Mouse (Mus musculus) liver, embryonic 12.5 days (tissue): ENCODE data around the gene Uroc1. TPM values are rescaled to one million over a fixed set of nuclear protein-coding genes. Genes with fewer than 3 reads are reported as not detected.

Source experiments
- ATAC-seq: fragments of 200-750 bp; cut with Nextera tagmentation; 2 replicates; pipeline ENCODE4 v1.8.0; 2017; ENCODE audit warnings: moderate number of reproducible peaks, mild to moderate bottlenecking, moderate library complexity
- H3K27ac ChIP-seq: fragments of 300-500 bp; sonication (generic); 2 replicates; pipeline ENCODE4 v1.5.1; 2016; ENCODE audit warnings: mild to moderate bottlenecking
- H3K27me3 ChIP-seq: fragments of 300-500 bp; sonication (generic); replicated peaks from 2 replicates; pipeline ENCODE4 v1.6.1; 2016; ENCODE audit warnings: mild to moderate bottlenecking, moderate library complexity
- H3K36me3 ChIP-seq: fragments of 300-500 bp; sonication (generic); 2 replicates; pipeline ENCODE4 v1.6.1; 2016; ENCODE audit warnings: mild to moderate bottlenecking, moderate library complexity
- H3K4me1 ChIP-seq: fragments of 300-500 bp; sonication (generic); 2 replicates; pipeline ENCODE4 v1.6.1; 2016
- H3K4me2 ChIP-seq: fragments of 300-500 bp; sonication (generic); 2 replicates; pipeline ENCODE4 v1.6.1; 2016; ENCODE audit warnings: mild to moderate bottlenecking, moderate library complexity
- H3K4me3 ChIP-seq: fragments of 300-500 bp; sonication (generic); 2 replicates; pipeline ENCODE4 v1.5.1; 2016; ENCODE audit warnings: mild to moderate bottlenecking, moderate library complexity
- H3K9ac ChIP-seq: fragments of 300-500 bp; sonication (generic); 2 replicates; pipeline ENCODE4 v1.6.1; 2016; ENCODE audit warnings: mild to moderate bottlenecking, moderate library complexity
- H3K9me3 ChIP-seq: fragments of 300-500 bp; sonication (generic); replicated peaks from 2 replicates; pipeline ENCODE4 v1.6.1; 2016; ENCODE audit warnings: mild to moderate bottlenecking, moderate library complexity
- WGBS: fragments of 180-500 bp; shearing (Covaris S2); methylation state at CpG from one replicate; pipeline ENCODE4 v1.1.7; 2016; ENCODE audit not compliant: insufficient replicate concordance; 5-methylcytosine and 5-hydroxymethylcytosine counted together
- polyA plus RNA-seq: library from polyadenylated mRNA; unstranded; fragments of >200 nt; fragmentation: Nextera tagmentation; extraction: Ambion mirVana; gene quantifications from 2 replicates; pipeline ENCODE4 v1.2.1, GENCODE M21; 2016

Uroc1 gene
- polyA plus RNA-seq, 1 experiment from 2014 or later: 3.9 TPM

DNA sequence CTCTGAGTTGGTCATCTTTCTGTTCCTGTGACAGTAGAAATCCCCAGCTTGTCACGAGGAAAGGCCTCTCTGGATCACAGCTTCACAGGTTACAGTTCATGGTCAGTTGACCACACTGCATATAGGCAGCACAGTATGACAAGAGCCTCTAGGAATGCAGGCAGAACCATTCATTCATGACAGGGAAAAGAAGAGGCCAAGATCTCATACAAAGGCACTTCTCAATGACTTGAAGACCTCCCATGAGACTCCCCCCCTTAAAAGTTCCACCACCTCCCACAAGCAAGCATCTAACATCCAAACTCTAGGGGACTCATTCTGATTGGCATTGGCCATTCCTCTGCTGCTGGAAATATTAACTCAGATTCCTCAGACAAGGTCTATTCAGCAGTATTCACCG is 26.4 kb downstream of the Uroc1 start:
- Histone ChIP-seq H3K4me2 (no peak overlapping the region), H3K9ac (no peak overlapping the region), H3K27me3 (no peaks in the 10 kb centered on the region), H3K27ac (no peak overlapping the region), H3K36me3 (no peaks in the 10 kb centered on the region), H3K4me3 (no peak overlapping the region), H3K9me3 (no peaks in the 10 kb centered on the region), H3K4me1 (no peaks in the 10 kb centered on the region)
- ATAC-seq: no peak
- WGBS: 49% methylated on average over 2 of the region's 2 CpGs

DNA sequence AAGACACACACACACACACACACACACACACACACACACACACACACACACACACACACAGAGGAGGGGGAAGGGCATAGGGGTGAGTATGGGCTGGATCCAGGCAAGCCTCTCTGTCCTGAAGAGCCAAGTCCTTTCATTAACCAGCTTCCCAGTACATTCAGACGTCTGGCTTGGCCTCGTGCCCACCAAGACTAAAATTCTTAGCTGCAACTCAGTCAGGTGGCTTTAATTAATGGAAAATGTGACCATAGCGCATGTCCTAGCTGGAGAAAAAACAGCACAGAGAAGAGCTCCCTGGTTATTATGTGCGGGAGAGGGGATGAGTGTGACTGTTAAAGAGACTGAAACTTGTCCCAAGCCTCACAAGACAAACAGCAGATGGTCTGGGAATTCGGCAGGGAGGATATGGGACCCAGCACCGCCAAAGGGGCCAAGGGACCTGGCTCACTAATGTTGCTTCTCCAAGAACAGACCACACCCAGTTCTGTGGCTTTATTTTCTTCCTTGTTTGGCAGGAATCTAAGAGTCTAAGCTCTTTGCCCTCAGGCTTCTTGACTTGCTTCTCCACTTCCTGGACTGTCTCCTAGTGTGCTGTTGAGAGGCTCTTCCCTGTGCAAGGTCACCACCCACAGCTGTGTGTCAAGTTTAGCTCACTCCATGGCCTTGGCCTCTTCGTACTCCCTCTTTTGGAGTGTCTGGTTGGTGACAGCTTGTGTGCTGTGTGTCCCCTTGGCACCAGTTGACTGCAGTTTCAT is 27.1 kb downstream of the Uroc1 start:
- no peak overlapping the region for H3K4me2 ChIP-seq
- peak; percentile 30; the same call in 1 of the 2 replicates for ATAC-seq
- WGBS: 44% methylated on average over 7 of the region's 7 CpGs
- no peaks in the 10 kb centered on the region for H3K27me3 ChIP-seq
- H3K36me3 ChIP-seq: no peaks in the 10 kb centered on the region
- no peak overlapping the region for H3K4me3 ChIP-seq
- H3K9ac ChIP-seq: no peak overlapping the region
- no peaks in the 10 kb centered on the region for H3K4me1 ChIP-seq
- H3K27ac ChIP-seq: no peak overlapping the region
- no peaks in the 10 kb centered on the region for H3K9me3 ChIP-seq

DNA sequence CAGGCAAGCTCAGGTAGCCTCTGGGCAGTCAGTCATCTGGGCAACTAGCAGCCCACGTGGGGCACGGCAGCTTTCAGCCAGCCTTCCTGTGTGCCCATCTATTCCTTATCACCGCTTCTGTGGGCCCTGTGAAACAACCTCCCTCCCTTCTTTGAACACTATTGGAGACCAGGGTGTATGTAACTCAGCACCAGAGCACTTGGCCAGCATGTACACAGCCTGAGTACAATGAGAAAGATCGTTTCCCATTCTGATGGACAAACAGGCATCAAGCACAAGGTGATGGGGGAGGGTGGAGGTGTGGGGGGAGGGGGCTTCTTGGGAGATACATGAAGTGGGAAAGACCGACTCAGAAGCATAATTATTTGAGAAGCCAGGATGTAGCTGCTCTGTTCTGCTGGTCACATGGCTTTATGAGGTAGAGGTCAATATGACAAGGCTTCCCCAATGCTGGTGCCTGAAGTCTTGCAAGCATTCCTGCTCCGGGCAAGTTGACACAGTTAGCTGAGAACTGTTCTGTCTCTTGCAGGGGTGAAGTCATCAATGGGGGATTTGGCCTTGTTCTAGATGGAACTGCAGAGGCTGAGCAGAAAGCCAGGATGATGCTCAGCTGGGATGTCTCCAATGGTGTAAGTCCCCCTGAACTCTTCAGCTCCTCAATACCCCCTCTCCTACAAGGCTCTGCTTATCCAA is 28.0 kb downstream of the Uroc1 start:
- WGBS: 57% methylated on average over 6 of the region's 6 CpGs
- Histone ChIP-seq H3K27me3 (no peaks in the 10 kb centered on the region), H3K36me3 (no peaks in the 10 kb centered on the region), H3K27ac (no peak overlapping the region), H3K9ac (no peak overlapping the region), H3K9me3 (no peaks in the 10 kb centered on the region), H3K4me2 (no peak overlapping the region), H3K4me3 (no peak overlapping the region), H3K4me1 (no peaks in the 10 kb centered on the region)
- no peak for ATAC-seq

DNA sequence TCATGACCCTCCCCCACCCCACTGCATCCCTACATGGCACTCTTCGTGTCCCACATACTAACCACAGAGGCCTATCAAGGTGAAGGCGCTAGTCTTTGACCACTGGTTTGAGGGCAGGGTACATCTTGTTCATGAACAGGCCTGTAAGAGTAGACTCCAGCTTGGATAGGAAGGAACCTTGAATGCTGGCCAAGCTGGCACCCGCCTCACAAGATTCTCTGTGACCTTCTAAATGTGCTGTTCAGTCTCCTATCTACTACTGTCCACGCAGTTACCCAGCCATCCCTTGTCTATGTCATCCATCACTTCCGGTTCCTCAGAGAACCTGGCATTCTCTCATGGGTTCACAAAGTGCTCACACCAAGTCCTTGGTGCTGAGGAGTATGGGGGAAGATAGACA is 30.2 kb downstream of the Uroc1 start:
- Histone ChIP-seq H3K4me1 (no peaks in the 10 kb centered on the region), H3K36me3 (no peaks in the 10 kb centered on the region), H3K27me3 (no peaks in the 10 kb centered on the region), H3K27ac (no peak overlapping the region), H3K9me3 (no peaks in the 10 kb centered on the region), H3K9ac (no peak overlapping the region), H3K4me3 (no peak overlapping the region), H3K4me2 (no peak overlapping the region)
- 60% methylated on average over 5 of the region's 5 CpGs for WGBS
- ATAC-seq: no peak

DNA sequence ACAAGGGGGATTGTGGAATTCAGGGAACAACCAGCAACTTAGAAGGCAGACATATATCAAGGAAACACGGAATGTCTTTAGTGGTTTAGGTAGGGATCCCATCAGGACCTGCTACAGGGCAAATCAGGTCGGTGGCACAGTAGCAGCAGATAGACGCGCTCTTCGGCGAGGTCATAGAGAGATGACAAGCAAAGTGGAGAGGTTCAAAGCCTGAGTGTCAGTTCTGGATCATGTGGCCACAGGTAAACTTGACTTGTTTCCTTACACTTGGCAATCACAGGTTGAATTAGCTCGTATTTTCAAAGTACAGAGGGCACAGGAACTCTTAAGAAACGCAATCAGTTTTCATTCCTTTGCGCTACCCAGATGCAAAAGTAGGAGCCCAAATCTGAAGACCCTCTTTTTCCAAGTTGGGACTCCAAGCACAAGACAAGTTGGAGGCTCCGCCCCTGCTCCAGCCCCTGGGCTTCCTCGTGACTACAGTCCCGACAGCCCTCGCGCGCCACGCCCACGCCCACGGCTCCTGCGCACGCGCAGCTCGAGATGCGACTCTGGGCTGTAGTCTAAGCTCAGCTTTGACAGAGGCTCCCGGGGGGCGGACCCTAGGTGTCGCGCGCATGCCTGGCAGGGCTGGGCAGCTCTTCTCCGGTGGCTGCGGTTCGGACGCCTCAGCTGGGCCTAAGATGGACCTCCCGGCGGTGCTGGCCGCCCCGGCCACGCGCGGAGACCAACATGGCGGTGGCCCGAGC is 36.1 kb downstream of the Uroc1 start, which contains the start of gene Zxdc:
Gene Zxdc (plus strand): TSS at position 517 of the 749 bp plus-strand sequence.
- H3K4me1 ChIP-seq: peaks cover 47% of the 10 kb centered on the region
- peak within 1 kb of the TSS; percentile 85 for H3K9ac ChIP-seq
- H3K27me3 ChIP-seq: no peaks in the 10 kb centered on the region
- H3K4me3 ChIP-seq: peak within 1 kb of the TSS; percentile 90
- H3K27ac ChIP-seq: peak within 1 kb of the TSS; percentile 77
- H3K9me3 ChIP-seq: no peaks in the 10 kb centered on the region
- peak; percentile 96 for ATAC-seq
- peaks cover 25% of the 10 kb centered on the region for H3K36me3 ChIP-seq
- WGBS: 6% methylated on average over 41 of the region's 41 CpGs
- H3K4me2 ChIP-seq: peak within 1 kb of the TSS; percentile 99

DNA sequence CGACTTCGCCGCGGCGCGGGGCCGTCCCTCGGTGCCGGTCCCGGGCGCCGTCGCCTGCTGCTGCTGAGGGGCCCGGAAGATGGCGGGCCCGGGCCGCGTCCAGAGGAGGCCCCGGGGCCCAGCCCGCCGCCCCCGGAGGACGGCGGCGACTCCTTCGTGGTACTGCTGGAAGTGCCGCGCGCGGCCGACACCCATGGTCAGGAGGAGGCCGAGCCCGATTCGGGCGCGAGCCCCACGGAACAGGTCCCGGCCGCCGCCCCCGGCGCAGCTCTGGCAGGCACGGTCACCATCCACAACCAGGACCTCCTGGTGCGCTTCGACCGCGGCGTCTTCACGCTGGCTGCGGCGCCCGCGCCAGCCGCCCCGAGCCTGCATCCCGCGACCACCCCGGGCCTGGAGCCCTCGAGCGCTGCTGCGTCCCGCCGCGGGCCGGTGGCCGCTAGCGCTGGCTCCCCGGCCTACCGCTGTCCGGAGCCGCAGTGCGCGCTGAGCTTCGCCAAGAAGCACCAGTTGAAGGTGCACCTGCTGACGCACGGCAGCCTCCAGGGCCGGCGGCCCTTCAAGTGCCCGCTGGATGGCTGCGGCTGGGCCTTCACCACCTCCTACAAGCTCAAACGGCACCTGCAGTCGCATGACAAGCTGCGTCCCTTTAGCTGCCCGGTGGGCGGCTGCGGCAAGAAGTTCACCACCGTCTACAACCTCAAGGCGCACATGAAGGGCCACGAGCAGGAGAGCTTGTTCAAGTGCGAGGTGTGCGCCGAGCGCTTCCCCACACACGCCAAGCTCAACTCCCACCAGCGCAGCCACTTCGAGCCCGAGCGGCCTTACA is 36.9 kb downstream of the Uroc1 start:
- no peaks in the 10 kb centered on the region for H3K27me3 ChIP-seq
- H3K9me3 ChIP-seq: no peaks in the 10 kb centered on the region
- peak overlapping the region; percentile 90 for H3K4me3 ChIP-seq
- peak overlapping the region; percentile 77 for H3K27ac ChIP-seq
- H3K36me3 ChIP-seq: peaks cover 32% of the 10 kb centered on the region
- H3K9ac ChIP-seq: peak overlapping the region; percentile 85
- H3K4me2 ChIP-seq: peak overlapping the region; percentile 99
- peaks cover 55% of the 10 kb centered on the region for H3K4me1 ChIP-seq
- WGBS: under 1% methylated on average over 82 of the region's 98 CpGs
- peak; percentile 66 for ATAC-seq

DNA sequence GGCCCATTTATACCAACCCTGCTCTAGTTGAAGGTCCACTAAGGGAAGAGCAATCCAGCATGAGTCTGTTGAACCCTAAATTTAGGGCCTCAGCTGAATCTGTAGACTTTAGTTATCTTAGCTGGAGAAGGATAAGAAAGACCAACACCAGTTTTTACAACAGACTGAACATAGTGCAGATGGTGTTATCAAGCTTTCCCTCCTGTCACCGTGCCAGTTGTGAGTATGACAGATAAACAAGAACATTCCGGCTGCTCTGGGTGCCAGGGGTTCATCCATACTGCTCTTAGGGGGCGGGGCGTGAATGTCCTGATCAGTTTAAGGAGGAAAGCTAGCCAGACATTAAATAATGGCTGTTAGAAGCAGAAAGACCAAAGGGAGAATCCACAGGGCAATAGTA is 41.6 kb downstream of the Uroc1 start:
- 0 out of 2 replicates have a peak overlapping the region, but pooled peaks have one; percentile 37 for H3K9ac ChIP-seq
- WGBS: 33% methylated on average over 4 of the region's 4 CpGs

DNA sequence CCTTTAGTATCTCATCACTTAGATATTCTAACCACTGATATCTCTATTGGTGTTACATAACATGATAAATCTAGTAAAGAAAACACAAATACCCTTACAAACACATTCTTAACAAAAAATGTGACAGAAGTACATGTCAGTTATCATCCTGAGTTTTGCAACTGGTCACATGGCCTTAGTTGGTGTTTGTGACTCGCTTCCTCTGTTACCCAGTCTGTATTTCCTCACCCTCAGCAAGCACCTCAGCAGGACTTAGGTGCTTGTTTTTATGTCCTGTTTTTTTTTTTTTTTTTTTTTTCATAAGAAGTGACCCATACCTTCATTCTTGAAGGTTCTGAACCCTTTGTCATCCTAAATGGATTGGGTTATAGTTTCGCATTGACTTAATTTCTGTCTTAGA is 44.6 kb downstream of the Uroc1 start:
- 89% methylated on average over 2 of the region's 2 CpGs for WGBS
- H3K9ac ChIP-seq: no peak overlapping the region
- H3K27ac ChIP-seq: no peak overlapping the region
- peaks cover 35% of the 10 kb centered on the region for H3K4me1 ChIP-seq
- H3K4me2 ChIP-seq: no peak overlapping the region
- H3K4me3 ChIP-seq: no peak overlapping the region
- H3K36me3 ChIP-seq: peaks cover 93% of the 10 kb centered on the region
- no peaks in the 10 kb centered on the region for H3K9me3 ChIP-seq
- H3K27me3 ChIP-seq: no peaks in the 10 kb centered on the region
- no peak for ATAC-seq

More for the DNA sequence above, 41.6 kb downstream of the Uroc1 start:
- Histone ChIP-seq H3K36me3 (peaks cover 72% of the 10 kb centered on the region), H3K27ac (peak overlapping the region; percentile 80), H3K27me3 (no peaks in the 10 kb centered on the region), H3K4me3 (no peak overlapping the region), H3K4me1 (peaks cover 60% of the 10 kb centered on the region), H3K4me2 (peak overlapping the region; percentile 41), H3K9me3 (no peaks in the 10 kb centered on the region)
- ATAC-seq: peak; percentile 95

DNA sequence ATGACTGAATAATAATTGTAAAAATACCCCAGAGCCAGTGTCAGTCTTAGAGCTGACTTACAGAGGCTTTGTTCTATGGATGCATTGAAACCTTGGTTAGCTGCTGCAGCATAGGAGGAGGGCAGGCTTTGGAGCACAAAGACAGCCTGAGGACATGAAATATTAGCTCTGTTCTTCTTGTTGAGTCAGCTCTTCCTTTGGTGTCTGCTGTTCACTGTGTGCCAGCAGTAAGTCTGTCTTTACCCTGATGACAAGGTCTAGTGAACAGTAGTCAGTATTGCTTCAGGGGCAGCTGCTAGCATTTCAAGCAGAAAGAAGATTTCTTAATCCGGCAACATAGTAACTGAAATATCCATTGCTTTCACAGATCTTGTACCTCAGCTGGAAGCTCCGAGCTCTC is 48.4 kb downstream of the Uroc1 start:
- no peak for ATAC-seq
- Histone ChIP-seq H3K4me1 (no peaks in the 10 kb centered on the region), H3K36me3 (peaks cover 91% of the 10 kb centered on the region), H3K27ac (no peak overlapping the region), H3K4me2 (no peak overlapping the region), H3K9ac (no peak overlapping the region), H3K9me3 (no peaks in the 10 kb centered on the region), H3K4me3 (no peak overlapping the region), H3K27me3 (no peaks in the 10 kb centered on the region)
- 79% methylated on average over 2 of the region's 2 CpGs for WGBS

DNA sequence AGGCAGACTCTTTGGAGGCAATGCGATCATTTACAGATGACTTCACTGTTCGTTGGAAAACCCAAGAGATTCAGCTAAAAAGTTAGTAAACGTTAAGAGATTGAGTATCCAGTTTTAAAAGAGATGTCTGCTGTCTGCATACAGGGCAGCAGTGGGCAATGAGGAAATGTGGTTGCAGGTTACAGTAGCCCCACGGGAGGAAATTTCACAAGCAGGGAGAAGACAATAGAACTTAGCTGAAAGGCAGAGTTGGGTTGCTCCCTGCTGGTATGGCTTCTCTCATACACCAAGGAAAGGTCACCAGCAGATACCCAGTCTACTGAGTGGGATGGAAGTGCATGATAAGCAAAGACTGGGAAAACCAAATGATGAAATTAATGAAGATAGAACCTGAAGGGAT is 57.5 kb downstream of the Uroc1 start:
- Histone ChIP-seq H3K9ac (no peak overlapping the region), H3K9me3 (no peaks in the 10 kb centered on the region), H3K4me2 (no peak overlapping the region), H3K4me3 (no peak overlapping the region), H3K27me3 (no peaks in the 10 kb centered on the region), H3K4me1 (no peaks in the 10 kb centered on the region), H3K27ac (no peak overlapping the region), H3K36me3 (peaks cover 70% of the 10 kb centered on the region)
- 74% methylated on average over 4 of the region's 4 CpGs for WGBS
- no peak for ATAC-seq

DNA sequence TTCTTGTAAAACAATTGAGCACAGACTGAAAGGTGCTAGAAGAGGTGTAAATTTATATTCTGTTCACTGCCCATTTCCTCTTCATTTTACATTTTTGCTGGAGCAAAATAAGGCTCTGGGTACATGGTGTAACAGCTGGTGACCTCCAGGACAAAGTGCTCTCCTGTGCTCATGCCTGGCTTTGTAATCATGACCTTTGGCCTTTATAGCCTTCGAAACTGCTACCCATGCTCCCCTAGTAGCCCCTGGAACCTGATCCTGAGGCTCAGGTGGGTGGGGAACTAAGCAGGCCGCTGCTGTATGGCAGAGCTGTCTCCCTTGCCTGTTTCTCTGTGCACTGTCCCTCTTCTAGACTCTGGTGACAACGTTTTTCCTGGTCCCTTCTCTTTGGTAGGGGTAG is 60.9 kb downstream of the Uroc1 start:
- Histone ChIP-seq H3K36me3 (peaks cover 40% of the 10 kb centered on the region), H3K9me3 (no peaks in the 10 kb centered on the region), H3K4me2 (no peak overlapping the region), H3K9ac (no peak overlapping the region), H3K27me3 (no peaks in the 10 kb centered on the region), H3K27ac (no peak overlapping the region), H3K4me1 (no peaks in the 10 kb centered on the region), H3K4me3 (no peak overlapping the region)
- 59% methylated on average over 3 of the region's 3 CpGs for WGBS
- ATAC-seq: peak; percentile 57
